Mouse (Mus musculus) C2C12 (cell line): ENCODE results near the gene Pou6f1.
A peak's percentile ranks its signal among the peaks of the same experiment; 100 is the strongest.

ENCODE experiments used
- CEBPB ChIP-seq: IDR thresholded peaks from one replicate; pipeline ENCODE4 v1.6.1; 2011; ENCODE audit warnings: low read depth, mild to moderate bottlenecking, control low read depth, moderate library complexity
- CTCF ChIP-seq: IDR thresholded peaks from one replicate; pipeline ENCODE4 v1.5.1; 2011; ENCODE audit not compliant: control insufficient read depth, insufficient read depth, insufficient read length
- FOSL1 ChIP-seq: IDR thresholded peaks from one replicate; pipeline ENCODE4 v1.8.0; 2011; ENCODE audit warnings: mild to moderate bottlenecking, low read length; ENCODE audit not compliant: poor library complexity, insufficient read depth, severe bottlenecking
- MAX ChIP-seq: IDR thresholded peaks from one replicate; pipeline ENCODE4 v1.6.1; 2011; ENCODE audit warnings: mild to moderate bottlenecking, control low read depth
- MYOD1 ChIP-seq: IDR thresholded peaks from one replicate; pipeline ENCODE4 v1.6.1; 2011; ENCODE audit warnings: low read depth; ENCODE audit not compliant: control insufficient read depth, insufficient read length
- MYOG ChIP-seq: IDR thresholded peaks from one replicate; pipeline ENCODE4 v1.6.1; 2011; ENCODE audit not compliant: control insufficient read depth, insufficient read length; ENCODE audit errors: extremely low read depth
- USF1 ChIP-seq: IDR thresholded peaks from one replicate; pipeline ENCODE4 v1.6.1; 2011; ENCODE audit warnings: low read depth, mild to moderate bottlenecking, control low read depth, moderate library complexity

DNA sequence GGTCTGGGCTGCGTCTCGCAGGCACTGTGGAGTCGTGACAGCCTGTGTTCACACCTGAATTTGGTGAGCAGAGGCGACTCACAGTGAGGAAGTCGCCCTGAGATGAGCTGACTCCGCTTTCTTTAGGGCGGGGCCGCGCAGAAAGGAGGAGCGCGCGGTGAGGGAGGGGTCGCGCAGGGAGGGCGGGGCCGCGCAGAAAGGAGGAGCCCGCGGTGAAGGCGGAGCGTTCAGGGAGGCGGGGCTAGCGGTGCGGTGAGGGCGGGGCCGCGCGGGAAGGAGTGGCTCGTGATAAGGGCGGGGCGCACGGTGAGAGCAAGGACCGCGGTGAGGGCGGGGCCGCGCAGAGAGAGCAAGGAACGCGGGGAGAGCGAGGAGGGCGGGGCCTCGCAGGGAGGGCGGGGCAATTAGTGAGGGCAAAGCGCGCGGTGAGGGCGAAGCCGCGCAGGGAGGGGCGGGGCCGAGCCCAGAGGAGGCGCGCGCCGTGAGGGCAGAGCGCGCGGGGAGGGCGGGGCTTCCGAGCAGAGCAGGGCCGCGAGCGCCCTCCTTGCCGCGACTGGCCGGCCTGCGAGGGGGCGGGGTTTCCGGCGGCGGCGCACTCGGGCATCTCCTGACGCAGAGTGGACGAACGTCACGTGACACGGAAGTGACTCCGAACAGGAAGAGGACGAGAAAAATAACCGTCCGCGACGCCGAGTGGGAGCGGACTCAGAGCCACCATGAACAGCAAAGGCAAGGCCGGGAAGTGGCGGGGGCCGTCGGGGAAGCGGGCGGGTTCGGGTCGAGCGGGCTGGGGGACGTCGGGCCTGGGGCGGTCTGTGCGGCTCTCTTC is 15.4 kb upstream of the Pou6f1 start, which contains the start of gene Dazap2:
- TF ChIP-seq MAX (no peak), CTCF (peak; percentile 47), MYOD1 (no peak), MYOG (no peak), CEBPB (no peak), USF1 (peak; percentile 97), FOSL1 (no peak)
